Mouse (Mus musculus): ENCODE results near the gene Pdap1.
"Not testable (repeated sequence)": the region's sequence is repeated elsewhere in the genome, so short reads cannot be mapped to it uniquely, and the experiment has no call there.

Pdap1 gene

DNA sequence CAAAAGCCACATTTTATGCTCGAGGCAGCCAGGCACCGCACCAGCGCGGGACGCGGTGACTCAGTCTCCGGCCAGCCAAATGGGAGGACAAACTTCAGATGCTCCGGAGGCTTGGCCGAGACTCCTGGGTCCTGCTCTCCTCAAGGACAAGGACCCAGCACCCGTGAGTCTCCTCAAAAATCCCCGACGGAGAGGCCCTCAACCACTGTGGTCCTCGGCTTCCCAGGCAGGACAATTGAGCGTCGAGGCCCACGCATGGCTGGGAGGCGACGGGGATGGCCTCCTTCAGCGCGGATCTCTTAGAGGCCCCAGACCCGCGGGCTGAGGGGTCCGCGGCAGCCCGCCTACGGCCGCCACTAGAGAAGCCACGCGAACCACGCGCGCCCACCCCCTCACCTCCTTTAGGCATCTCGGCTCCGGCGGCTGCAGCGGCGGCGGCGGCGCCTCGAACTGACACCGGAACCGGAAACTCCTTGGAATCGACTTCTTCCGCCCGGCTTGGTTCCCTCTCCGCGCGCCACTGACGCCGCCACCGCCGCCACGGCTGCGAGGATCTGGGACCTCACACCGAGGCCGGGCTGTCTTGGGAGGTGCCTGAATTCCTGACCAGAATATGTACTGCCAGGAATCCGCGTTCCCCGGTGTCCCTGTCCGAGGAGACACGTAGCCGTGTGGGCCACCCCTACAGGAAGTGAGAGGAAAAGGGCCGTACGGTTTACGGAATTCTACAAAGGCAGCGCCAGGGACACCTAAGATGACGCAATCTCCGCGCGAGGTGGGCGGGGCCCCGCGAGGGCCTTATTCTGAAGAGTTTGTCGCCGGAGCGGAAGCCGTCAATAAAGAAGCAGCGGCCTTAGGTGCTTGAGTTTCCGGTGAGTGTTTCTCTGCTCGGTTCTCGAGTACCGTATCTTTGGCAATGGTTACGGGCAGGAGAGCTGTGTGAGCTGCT is at the start of gene Pdap1, which contains the start of gene Bud31:
Pdap1 (minus strand) TSS at position 668 of the 949 bp plus-strand sequence.
Bud31 (plus strand) TSS at position 792 of the 949 bp plus-strand sequence.
- peak; percentile 82 to 95 for DNase-seq (ENCODE audit: low spot score in 2 of 2)

DNA sequence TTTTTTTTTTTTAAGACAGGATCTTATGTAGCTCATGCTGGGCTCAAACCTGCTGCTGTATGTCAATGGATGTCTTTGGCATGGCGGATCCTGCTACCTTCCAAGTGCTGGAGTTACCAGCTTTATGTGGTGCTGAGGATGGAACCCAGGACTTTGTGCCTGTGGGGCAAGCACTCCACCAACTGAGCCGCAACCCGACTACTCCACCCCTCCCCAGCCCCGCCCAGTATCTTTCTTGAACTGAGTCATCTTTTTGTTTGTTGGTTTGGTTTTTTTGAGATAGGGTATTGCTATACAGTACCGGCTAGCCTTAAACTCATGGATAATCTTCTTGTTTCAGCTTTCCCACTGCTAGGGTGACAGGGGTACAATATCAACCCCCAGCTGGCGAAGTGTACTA is 49.4 kb upstream of the Pdap1 start:
- no peak for DNase-seq (ENCODE audit: low spot score in 2 of 2)

- no peak for DNase-seq (ENCODE audit: low spot score in 2 of 2)
Observed at GRCm38 (mm10) chr5:145185244-145185643, 45.2 kb upstream of the Pdap1 start.

- DNase-seq (ENCODE audit: low spot score in 2 of 2): no peak
Observed at GRCm38 (mm10) chr5:145178461-145178980, 38.5 kb upstream of the Pdap1 start.

GRCm38 (mm10) chr5:145167306-145167661 is 27.2 kb upstream of the Pdap1 start:
- DNase-seq (ENCODE audit: low spot score in 2 of 2): no peak

GRCm38 (mm10) chr5:145166536-145167305 is 26.7 kb upstream of the Pdap1 start, which contains the start of the genes Ptcd1 and Cpsf4:
Gene Ptcd1 (minus strand): TSS chr5:145167108.
Gene Cpsf4 (plus strand): TSS chr5:145167213.
- DNase-seq (ENCODE audit: low spot score in 2 of 2): peak; percentile 95 to 99

- DNase-seq (ENCODE audit: low spot score in 2 of 2): no peak
Observed at GRCm38 (mm10) chr5:145165184-145165583, 25.1 kb upstream of the Pdap1 start.

DNA sequence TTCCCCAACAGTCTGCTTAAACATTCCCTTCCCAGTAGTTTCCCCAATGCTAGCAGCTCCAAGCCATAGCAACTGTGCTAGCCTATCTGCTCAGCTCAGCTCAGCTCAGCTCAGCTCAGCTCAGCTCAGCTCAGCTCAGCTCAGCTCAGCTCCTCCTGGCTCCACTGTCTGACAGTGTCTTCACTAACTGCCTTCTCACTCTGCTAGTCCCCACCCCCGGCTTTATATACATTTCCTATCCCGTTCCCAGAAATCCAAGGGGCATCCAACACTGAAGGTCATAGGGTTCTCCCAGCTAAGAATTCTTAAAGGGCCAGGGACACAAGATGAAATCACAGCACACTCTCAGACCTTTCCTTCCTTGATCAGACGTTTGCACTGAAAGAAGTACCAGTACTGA is 24.7 kb upstream of the Pdap1 start:
- DNase-seq (ENCODE audit: low spot score in 2 of 2): no peak

DNA sequence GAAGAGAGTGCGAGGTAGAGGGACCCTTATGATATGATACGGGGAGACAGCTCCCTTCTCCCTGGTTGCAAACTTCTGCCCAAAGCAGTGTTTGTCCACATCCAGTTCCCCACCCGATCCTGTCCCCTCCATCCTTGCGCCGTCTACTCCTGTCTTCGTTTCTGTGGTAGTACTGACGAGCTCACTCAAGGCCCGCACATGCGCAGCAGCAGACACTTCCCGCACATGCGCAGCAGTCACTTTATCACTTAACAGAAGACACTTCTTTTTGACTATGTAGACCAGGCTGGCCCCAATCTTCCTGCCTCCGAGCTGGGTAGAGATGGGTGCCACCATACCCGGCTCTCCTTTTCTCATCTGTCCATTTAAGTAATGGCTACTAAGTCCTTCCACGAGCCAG is 21.3 kb upstream of the Pdap1 start:
- DNase-seq (ENCODE audit: low spot score in 2 of 2): no peak

DNA sequence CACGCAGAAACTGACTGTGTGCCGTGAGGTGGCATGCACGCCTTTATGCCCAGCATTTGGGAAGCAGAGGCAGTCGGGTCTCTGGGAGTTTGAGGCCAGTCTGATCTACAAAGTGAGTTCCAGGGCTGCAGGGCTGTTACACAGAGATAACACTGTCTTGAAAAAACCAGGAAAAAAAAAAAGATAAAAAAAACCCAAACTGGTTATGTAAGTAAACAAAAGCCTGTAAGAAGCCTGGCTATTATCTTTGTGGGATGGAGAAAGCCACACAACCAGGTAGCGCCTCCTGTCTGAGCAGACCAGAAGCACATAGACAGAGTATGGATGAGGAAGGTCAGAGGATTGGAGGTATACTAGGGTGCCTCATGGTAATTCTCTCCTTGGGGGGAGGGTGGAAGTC is 12.7 kb upstream of the Pdap1 start:
- no peak for DNase-seq (ENCODE audit: low spot score in 2 of 2)

- DNase-seq (ENCODE audit: low spot score in 2 of 2): no peak
Observed at GRCm38 (mm10) chr5:145149294-145149693, 9.3 kb upstream of the Pdap1 start.

- DNase-seq (ENCODE audit: low spot score in 2 of 2): no peak
Observed at GRCm38 (mm10) chr5:145147748-145148147, 7.7 kb upstream of the Pdap1 start.

DNA sequence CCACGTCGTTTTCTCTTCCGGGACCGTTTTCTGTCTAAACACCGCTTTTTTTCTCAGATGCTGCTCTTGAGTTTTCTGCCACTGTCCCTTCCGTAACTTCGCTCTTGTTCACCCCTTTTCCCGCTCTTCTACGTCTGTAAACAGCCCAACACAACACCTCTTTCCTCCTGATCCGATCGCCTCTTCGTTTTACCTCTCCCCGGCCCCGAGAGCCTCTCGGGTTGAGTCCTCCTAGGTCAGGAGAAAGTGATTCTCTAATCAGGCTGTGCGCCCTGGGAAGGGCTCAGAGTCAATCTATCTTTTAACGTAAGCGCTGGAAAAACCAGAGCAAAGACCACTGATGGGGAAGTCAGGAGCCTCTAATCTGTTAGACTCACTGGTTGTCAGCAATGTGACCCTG is 573 bp upstream of the Pdap1 start:
- DNase-seq (ENCODE audit: low spot score in 2 of 2): no peak

GRCm38 (mm10) chr5:145138836-145139235 is 1.2 kb downstream of the Pdap1 start:
- no peak for DNase-seq (ENCODE audit: low spot score in 2 of 2)

GRCm38 (mm10) chr5:145133275-145133674 is 6.8 kb downstream of the Pdap1 start:
- DNase-seq (ENCODE audit: low spot score in 2 of 2): not testable (repeated sequence)

DNA sequence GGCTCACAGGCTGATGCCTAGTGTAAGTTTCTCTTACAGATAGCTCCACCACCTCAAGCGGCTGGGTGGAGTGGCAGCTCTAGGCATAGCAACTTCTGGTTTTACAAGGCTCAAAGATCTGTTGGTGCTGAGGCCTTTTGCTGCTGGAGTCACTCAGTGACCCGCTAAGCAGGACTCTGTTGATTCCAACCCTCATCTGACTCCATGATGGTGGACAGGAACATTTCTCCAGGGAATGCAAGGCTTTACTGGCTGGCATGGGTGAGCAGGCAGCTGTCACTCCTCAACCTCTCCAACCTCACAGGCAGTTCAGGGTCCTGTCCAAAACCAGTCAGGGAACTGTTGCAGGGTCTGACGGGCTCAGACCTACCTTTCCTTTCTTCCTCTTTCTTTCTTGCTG is 9.0 kb downstream of the Pdap1 start:
- no peak for DNase-seq (ENCODE audit: low spot score in 2 of 2)

- peak; percentile 66 to 74 for DNase-seq (ENCODE audit: low spot score in 2 of 2)
Observed at GRCm38 (mm10) chr5:145130191-145130590, 9.8 kb downstream of the Pdap1 start.

- DNase-seq (ENCODE audit: low spot score in 2 of 2): not testable (repeated sequence)
Observed at GRCm38 (mm10) chr5:145129773-145130172, 10.3 kb downstream of the Pdap1 start.

DNA sequence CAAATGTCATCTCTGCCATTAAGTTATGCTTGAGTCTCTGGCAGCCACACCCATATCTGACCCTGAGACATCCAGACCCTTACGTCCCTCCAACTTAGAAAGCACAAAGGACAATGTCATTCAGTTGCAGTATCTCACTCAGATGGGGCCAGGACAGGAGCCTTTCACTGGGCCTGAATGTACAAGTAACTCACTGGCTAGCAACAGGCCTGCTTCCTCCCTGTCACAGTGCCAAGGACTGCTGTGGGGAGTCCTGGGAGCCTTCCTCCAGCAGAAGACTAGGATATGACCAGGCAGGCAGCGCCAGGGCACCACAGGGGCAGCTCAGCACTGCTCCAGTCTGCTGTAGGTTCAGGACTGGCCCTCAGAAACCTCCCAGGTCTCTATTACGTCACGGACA is 10.9 kb downstream of the Pdap1 start:
- DNase-seq (ENCODE audit: low spot score in 2 of 2): no peak

DNA sequence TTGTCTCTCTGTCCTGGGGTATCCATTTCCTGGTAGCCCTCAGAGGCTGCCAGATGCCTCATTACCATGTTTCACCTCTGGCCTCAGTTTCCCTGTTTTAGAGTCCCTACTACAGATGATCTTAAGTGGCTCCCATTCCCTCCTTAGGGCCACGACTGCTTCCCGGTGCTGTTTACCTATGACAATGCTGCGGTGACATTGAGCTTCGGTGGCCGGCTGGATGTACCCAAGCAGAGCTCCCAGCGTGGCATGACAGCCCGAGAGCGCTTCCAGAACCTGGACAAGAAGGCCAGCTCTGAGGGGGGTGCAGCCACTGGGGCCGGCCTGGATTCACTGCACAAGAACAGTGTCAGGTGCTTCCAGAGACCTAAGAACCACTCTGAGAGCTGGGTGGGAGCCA is 13.5 kb downstream of the Pdap1 start:
- DNase-seq (ENCODE audit: low spot score in 2 of 2): no peak

- no peak for DNase-seq (ENCODE audit: low spot score in 2 of 2)
Observed at GRCm38 (mm10) chr5:145123396-145123795, 16.6 kb downstream of the Pdap1 start.

DNA sequence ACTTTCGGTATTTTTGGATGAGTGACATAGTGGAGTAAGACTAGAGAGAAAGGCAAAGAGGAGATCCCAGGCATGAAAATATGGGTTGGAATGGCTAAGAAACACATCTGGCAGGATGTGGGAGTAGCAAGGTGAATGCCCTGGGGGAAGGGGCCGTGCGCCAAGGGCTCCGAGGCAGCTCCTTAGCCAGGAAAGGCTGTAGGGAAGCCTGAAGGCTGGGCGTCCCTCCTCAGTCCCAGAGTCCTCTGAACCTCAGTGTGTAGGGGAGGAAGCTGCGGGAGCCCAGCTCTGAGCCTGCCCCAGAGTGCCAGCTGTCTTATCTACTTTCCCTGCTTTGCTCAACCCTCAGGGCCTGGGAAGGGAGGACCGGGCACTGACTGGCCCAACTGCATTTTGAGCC is 19.1 kb downstream of the Pdap1 start:
- DNase-seq (ENCODE audit: low spot score in 2 of 2): no peak
